Mouse (Mus musculus): ENCODE measurements around the gene Slc6a1.

Gene Slc6a1

DNA sequence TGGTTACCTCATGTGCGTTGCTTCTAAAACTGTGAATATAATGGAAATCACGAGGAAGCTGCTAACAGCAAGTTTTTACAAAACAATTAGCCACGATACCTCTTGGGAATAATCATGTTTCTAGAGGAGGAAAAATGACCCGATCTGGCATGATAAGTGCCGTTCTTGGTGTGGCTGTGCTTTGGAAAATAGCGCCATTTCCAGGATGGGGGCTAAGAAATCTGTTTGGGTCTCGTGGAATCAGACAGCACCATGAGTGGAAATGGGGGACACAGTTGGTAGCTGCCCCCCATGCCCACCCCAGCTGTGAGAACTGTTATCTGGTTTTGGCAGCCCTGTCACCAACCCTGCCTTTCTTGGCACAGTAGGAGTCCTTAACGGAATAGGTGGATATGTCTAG, 81.3 kb downstream of the Slc6a1 start:
- DNase-seq, result no peak

DNA sequence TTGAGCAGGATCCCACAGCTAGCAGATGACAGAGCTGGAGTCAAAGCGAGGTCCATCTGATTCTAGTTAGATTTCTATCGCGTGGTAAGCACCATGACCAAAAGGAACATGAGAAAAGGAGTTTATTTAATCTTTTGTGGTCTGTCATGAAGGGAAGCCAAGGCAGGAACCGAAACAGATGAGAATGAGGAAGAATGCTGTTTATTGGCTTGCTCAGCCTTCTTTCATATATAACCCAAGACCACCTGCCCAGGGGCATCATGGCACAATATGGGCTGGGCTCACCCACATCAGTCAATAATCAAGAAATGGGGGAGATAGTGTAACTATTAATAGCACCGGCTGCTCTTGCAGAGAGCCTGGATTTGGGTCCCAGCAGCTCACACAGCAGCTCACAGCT, 82.3 kb downstream of the Slc6a1 start:
- no peak for DNase-seq

DNA sequence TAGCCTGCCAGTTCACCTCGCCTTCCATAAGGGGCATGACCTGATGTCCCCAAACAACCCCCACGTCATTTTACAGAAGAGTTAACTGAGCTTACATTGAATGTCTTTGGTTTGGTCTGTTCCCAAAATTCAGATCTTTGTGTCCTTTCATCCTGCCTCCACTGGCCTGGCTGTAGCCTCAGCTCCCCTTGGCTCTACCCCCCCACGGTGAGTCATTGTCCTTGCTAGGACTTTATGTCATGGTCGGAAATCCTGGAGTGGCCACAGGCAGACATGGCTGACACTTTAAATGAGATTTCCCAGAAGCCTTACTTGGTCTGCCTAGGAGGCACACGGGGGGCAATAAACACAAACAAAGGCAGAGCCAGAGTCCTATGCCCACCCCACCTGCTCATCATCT, 83.8 kb downstream of the Slc6a1 start:
- no peak for DNase-seq
